Mouse (Mus musculus) lung, postnatal 14 days (tissue): ENCODE results near the gene Abca5.

Experiments
- DNase-seq: peaks from one replicate; pipeline ENCODE4 v3.0.0; 2021

Gene Abca5

GRCm38 (mm10) chr11:110297917-110298533 lies 39.5 kb downstream of the Abca5 start:
- no peak for DNase-seq

GRCm38 (mm10) chr11:110290586-110290985 lies 46.9 kb downstream of the Abca5 start:
- DNase-seq: no peak

GRCm38 (mm10) chr11:110288423-110288822 lies 49.1 kb downstream of the Abca5 start:
- no peak for DNase-seq

GRCm38 (mm10) chr11:110287694-110288093 lies 49.8 kb downstream of the Abca5 start:
- no peak for DNase-seq

- DNase-seq: no peak
Observed at GRCm38 (mm10) chr11:110286331-110286730, 51.2 kb downstream of the Abca5 start.

GRCm38 (mm10) chr11:110284849-110285248 lies 52.7 kb downstream of the Abca5 start:
- DNase-seq: no peak

GRCm38 (mm10) chr11:110284185-110284787 lies 53.2 kb downstream of the Abca5 start:
- DNase-seq: no peak

GRCm38 (mm10) chr11:110274794-110275193 lies 62.7 kb downstream of the Abca5 start:
- DNase-seq: no peak

GRCm38 (mm10) chr11:110271745-110272144 lies 65.8 kb downstream of the Abca5 start:
- DNase-seq: peak; percentile 65

GRCm38 (mm10) chr11:110268244-110268844 lies 69.2 kb downstream of the Abca5 start:
- DNase-seq: peak; percentile 96

GRCm38 (mm10) chr11:110267232-110267631 lies 70.3 kb downstream of the Abca5 start:
- DNase-seq: no peak

- DNase-seq: no peak
Observed at GRCm38 (mm10) chr11:110266757-110267156, 70.8 kb downstream of the Abca5 start.

GRCm38 (mm10) chr11:110261867-110262266 lies 75.6 kb downstream of the Abca5 start:
- DNase-seq: no peak

GRCm38 (mm10) chr11:110257911-110258310 lies 79.6 kb downstream of the Abca5 start:
- DNase-seq: no peak

- no peak for DNase-seq
Observed at GRCm38 (mm10) chr11:110257061-110257460, 80.5 kb downstream of the Abca5 start.

GRCm38 (mm10) chr11:110252256-110252655 lies 85.3 kb downstream of the Abca5 start:
- DNase-seq: no peak

GRCm38 (mm10) chr11:110251534-110251933 lies 86.0 kb downstream of the Abca5 start, which contains the start of gene Abca6:
Abca6 (minus strand) TSS chr11:110251776.
- DNase-seq: peak; percentile 10

- DNase-seq: no peak
Observed at GRCm38 (mm10) chr11:110244730-110245129, 92.8 kb downstream of the Abca5 start.

- no peak for DNase-seq
Observed at GRCm38 (mm10) chr11:110237466-110237865, 100.0 kb downstream of the Abca5 start.

GRCm38 (mm10) chr11:110232975-110233374 lies 104.5 kb downstream of the Abca5 start:
- DNase-seq: no peak
